Mouse (Mus musculus): Measurements from ENCODE around the gene Atp7a.

- TF ChIP-seq MAFK (IDR thresholded peaks at IDR 0.05; ENCODE audit: insufficient read depth, low read depth, low read length): no peak
- TF ChIP-seq CHD2 (IDR thresholded peaks at IDR 0.05; ENCODE audit: low read depth, low read length): no peak
- no peak for TF ChIP-seq ZNF384 (IDR thresholded peaks at IDR 0.05; ENCODE audit: low read depth, low read length)
- no peak for TF ChIP-seq HCFC1 (IDR thresholded peaks at IDR 0.05; ENCODE audit: borderline replicate concordance, insufficient read depth, low read length)
These were observed 78.4 kb downstream of the Atp7a start for GRCm38 (mm10) chrX:106105464-106105863.
